Mouse (Mus musculus) ovary, adult 10 weeks (tissue): ENCODE data around the gene Ifnl2. TPM values are rescaled to one million over a fixed set of nuclear protein-coding genes. Genes with fewer than 3 reads are reported as not detected.

Experiments
- polyA plus RNA-seq: library from polyadenylated mRNA; stranded (reverse); fragments of 350-450 nt; fragmentation: Illumina TruSeq; extraction: RNeasy Lipid Tissue Mini Kit (QIAGEN cat#74804); gene quantifications from one replicate; pipeline ENCODE4 v1.2.3, GENCODE M21; 2014

Ifnl2 gene
- not detected for polyA plus RNA-seq

DNA sequence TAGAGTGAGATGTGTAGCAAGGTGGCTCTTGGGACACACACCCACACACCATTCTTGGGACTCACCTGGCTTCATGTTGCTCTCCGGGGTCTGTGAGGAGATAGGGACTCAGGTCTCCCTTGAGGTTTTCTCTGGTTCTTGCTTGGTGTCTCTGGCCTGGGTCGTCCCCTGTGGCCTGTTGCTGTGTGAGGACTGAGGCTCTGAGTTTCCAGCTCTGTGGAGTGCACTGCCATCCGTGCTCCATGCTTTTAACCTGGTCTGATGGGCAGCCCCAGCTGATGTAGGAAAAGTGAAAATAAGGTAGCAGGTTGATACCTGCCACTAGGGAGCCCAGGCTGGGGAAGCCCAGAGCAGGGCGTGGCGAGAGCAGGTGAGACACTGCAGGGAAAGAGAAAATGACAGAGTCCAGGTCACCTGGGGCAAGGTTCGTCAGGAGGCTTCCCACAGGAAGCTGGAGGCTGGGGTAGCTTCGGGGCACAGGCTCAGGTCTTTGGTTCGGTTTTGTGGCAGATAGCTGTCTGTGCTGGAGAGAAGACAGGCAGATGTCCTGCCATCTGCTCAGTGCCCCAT lies at the start of gene Ifnl2:
TSS of gene Ifnl2 (minus strand) at position 51 of the 570 bp plus-strand sequence.

DNA sequence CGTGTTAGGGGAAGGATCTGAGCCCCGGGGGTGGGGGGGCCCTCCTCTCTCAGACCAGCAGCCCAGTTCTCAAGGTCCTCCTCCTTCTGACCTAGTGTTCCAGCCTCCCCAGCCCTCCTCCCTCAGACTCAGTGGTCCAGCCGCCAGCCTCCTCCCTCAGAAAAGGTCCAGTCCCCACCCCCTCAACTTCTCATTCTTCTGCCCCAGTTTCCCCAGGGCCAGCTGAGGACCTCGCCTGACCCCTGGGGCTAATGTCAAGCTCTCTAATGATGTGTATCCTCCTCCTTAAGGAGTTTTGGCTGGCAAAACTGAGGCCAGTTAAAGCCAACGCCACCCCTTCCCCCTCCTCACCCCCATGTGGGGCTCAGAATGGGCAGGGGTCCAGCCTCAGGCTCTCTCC lies 36.9 kb upstream of the Ifnl2 start, which contains the start of gene Nccrp1:
TSS of gene Nccrp1 (minus strand) at position 101 of the 400 bp plus-strand sequence.

DNA sequence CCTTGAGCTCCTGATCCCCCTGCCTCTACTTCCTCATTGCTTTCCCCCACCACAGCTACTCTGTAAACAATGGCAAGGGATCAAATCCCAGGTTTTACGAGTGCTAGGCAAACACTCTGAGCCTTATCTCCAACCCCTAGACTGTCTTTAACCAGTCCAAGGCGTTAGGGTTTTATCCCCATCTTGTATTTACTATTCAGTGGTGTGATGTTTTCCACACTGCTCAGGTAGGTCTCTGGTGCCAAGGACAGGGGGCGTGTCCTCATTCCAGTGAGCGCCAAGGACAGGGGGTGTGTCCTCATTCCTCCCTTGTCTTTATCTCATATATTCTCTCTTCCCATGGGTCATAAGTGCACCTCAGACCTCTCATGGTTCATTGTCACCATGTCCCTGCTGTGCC lies 30.3 kb upstream of the Ifnl2 start, which contains the start of gene Sycn:
TSS of gene Sycn (plus strand) at position 360 of the 400 bp plus-strand sequence.

DNA sequence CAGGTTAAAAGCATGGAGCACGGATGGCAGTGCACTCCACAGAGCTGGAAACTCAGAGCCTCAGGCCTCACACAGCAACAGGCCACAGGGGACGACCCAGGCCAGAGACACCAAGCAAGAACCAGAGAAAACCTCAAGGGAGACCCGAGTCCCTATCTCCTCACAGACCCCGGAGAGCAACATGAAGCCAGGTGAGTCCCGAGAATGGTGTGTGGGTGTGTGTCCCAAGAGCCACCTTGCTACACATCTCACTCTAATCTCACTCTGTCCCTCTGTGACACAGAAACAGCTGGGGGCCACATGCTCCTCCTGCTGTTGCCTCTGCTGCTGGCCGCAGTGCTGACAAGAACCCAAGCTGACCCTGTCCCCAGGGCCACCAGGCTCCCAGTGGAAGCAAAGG lies 12.3 kb upstream of the Ifnl2 start, which contains the start of gene Ifnl3:
TSS of gene Ifnl3 (plus strand) at position 301 of the 400 bp plus-strand sequence.

Other genes with a start within 250 kb of the Ifnl2 start
- 21.1 TPM for gene Eid2, start 242.6 kb downstream of the Ifnl2 start, polyA plus RNA-seq
- 15.6 TPM for gene Eid2b, start 232.7 kb downstream of the Ifnl2 start, polyA plus RNA-seq
- gene Selenov, start 219.3 kb downstream of the Ifnl2 start, polyA plus RNA-seq = not detected
- not detected for gene Dll3, start 208.2 kb downstream of the Ifnl2 start, polyA plus RNA-seq
- 9.9 TPM for gene Timm50, start 198.4 kb downstream of the Ifnl2 start, polyA plus RNA-seq
- 39.3 TPM for gene Supt5, start 171.7 kb downstream of the Ifnl2 start, polyA plus RNA-seq
- gene Rps16, start 159.8 kb downstream of the Ifnl2 start, polyA plus RNA-seq = 321 TPM
- 1.9 TPM for gene Plekhg2, start 137.9 kb downstream of the Ifnl2 start, polyA plus RNA-seq
- 10.9 TPM for gene Zfp36, start 130.2 kb downstream of the Ifnl2 start, polyA plus RNA-seq
- gene Med29, start 117.7 kb downstream of the Ifnl2 start, polyA plus RNA-seq = 2.1 TPM
- 50.9 TPM for gene Paf1, start 117.5 kb downstream of the Ifnl2 start, polyA plus RNA-seq
- 2.7 TPM for gene Gmfg, start 73.0 kb downstream of the Ifnl2 start, polyA plus RNA-seq
- gene Lrfn1, start 58.5 kb downstream of the Ifnl2 start, polyA plus RNA-seq = 0.80 TPM
- not detected for gene Ifnl3, start 12.4 kb upstream of the Ifnl2 start, polyA plus RNA-seq
- gene Sycn, start 30.4 kb upstream of the Ifnl2 start, polyA plus RNA-seq = not detected
- not detected for gene Nccrp1, start 36.8 kb upstream of the Ifnl2 start, polyA plus RNA-seq
- gene Samd4b, start 87.7 kb upstream of the Ifnl2 start, polyA plus RNA-seq = 23.7 TPM
- gene Pak4, start 87.7 kb upstream of the Ifnl2 start, polyA plus RNA-seq = 0.94 TPM
- not detected for gene Acp7, start 120.9 kb upstream of the Ifnl2 start, polyA plus RNA-seq
- gene Fbxo27, start 182.4 kb upstream of the Ifnl2 start, polyA plus RNA-seq = 0.51 TPM
- gene Fbxo17, start 206.3 kb upstream of the Ifnl2 start, polyA plus RNA-seq = 1.2 TPM
- gene Mrps12, start 231.4 kb upstream of the Ifnl2 start, polyA plus RNA-seq = 19.0 TPM
- not detected for gene Sars2, start 231.5 kb upstream of the Ifnl2 start, polyA plus RNA-seq
- not detected for gene Ccer2, start 245.7 kb upstream of the Ifnl2 start, polyA plus RNA-seq